ENCODE assay signal across 8 mouse cellular contexts in the genomic region with DNA sequence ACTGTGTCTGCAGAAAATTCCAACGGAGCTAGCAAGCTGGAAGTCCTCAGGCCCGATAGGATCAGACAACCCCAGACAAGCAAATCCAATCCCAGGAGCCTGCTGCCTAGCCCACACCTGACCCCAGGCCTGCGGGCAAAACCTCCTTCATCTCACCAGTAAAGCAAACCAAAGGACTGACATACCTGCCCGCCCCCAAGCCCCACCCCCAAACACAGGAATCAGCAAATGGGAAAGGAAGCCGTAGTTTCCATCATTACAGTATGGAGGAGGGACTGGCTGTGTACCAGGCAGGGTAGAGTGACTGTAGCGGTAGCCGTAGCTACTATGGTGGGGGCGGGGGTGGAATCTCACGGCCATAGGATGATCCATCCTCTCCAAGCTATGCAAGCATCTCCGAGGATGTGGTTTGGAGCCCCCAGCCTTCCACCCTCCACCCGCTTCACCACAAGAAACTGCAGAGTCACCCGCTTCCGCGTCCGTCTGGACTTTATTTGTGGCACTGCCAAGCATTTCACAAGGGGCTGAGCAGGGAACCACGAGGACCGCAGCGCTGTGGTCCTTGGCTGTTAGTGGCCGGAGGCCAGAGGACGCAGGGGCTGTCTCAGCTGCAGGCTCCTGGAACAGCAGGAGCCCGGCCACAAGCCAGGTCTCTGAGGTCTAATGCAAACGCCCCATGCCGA. TPM values are rescaled to one million over a fixed set of nuclear protein-coding genes. Genes with fewer than 3 reads are reported as not detected.
DNase-seq lines count a peak whose midpoint lies in the region; ATAC-seq and TF ChIP-seq lines count a peak whose summit lies in the region.

No protein-coding gene starts in this region.

- H3K4me2 ChIP-seq in heart, embryonic 12.5 days, result peak overlapping the region; percentile 23; the same call in 1 of the 2 replicates
- no peak overlapping the region for H3K4me2 ChIP-seq in kidney, embryonic 15.5 days

- H3K9ac ChIP-seq in heart, embryonic 12.5 days, result peak overlapping the region; percentile 47; the same call in 1 of the 2 replicates
- no peak overlapping the region for H3K9ac ChIP-seq in kidney, embryonic 15.5 days

- H3K27me3 ChIP-seq in heart, embryonic 12.5 days (replicated peaks), result 0 out of 2 replicates have a peak, but pooled peaks cover 4% of the 10 kb centered on the region
- no peaks in the 10 kb centered on the region for H3K27me3 ChIP-seq in kidney, embryonic 15.5 days

- TF ChIP-seq CTCF in layer of hippocampus, adult 2 months (conservative IDR thresholded peaks at IDR 0.05), result no peak

- 0 out of 2 replicates have a peak overlapping the region, but pooled peaks have one; percentile 23 for H3K27ac ChIP-seq in layer of hippocampus, adult 2 months
- no peak overlapping the region for H3K27ac ChIP-seq in heart, embryonic 12.5 days (ENCODE audit: poor library complexity, severe bottlenecking)
- H3K27ac ChIP-seq in kidney, embryonic 15.5 days, result no peak overlapping the region

- peaks cover 33% of the 10 kb centered on the region for H3K4me1 ChIP-seq in heart, embryonic 12.5 days (replicated peaks)
- H3K4me1 ChIP-seq in kidney, embryonic 15.5 days, result peaks cover 38% of the 10 kb centered on the region

- H3K4me3 ChIP-seq in layer of hippocampus, adult 2 months, result no peak overlapping the region
- H3K4me3 ChIP-seq in heart, embryonic 12.5 days, result no peak overlapping the region
- no peak overlapping the region for H3K4me3 ChIP-seq in kidney, embryonic 15.5 days (replicated peaks)

- no peak for ATAC-seq in heart, embryonic 12.5 days (ENCODE audit: insufficient number of reproducible peaks, low FRiP score)
- ATAC-seq in kidney, embryonic 15.5 days (replicated peaks; ENCODE audit: low FRiP score), result no peak

- H3K36me3 ChIP-seq in heart, embryonic 12.5 days, result no peaks in the 10 kb centered on the region
- H3K36me3 ChIP-seq in kidney, embryonic 15.5 days, result no peaks in the 10 kb centered on the region

- 0 out of 2 replicates have a peak, but pooled peaks cover 7% of the 10 kb centered on the region for H3K9me3 ChIP-seq in heart, embryonic 12.5 days (replicated peaks)
- H3K9me3 ChIP-seq in kidney, embryonic 15.5 days (replicated peaks), result no peaks in the 10 kb centered on the region

- 22% methylated on average over 23 of the region's 23 CpGs for WGBS in heart, embryonic 12.5 days
- 41% methylated on average over 23 of the region's 23 CpGs for WGBS in kidney, embryonic 15.5 days

- DNase-seq in layer of hippocampus, adult 2 months (ENCODE audit: low spot score in 2 of 2), result peak in 1 of 2 experiments; percentile 29
- no peak for DNase-seq in layer of hippocampus, adult 9-10 months (ENCODE audit: low spot score)
- DNase-seq in adrenal gland, postnatal 14 days, result peak; percentile 64
- peak; percentile 78 to 84 for DNase-seq in lung, adult 18-20 months
- peak; percentile 57 for DNase-seq in right cerebral cortex, postnatal 25 days
- no peak for DNase-seq in frontal cortex, postnatal 25 days (ENCODE audit: low spot score in 2 of 2)

RNA-seq across cellular contexts. Expression of a gene that starts 4.4 kb away (rescaled TPM):
- 100 to 1,000 TPM; 285 to 307 TPM for total RNA-seq in layer of hippocampus, adult 2 months (2021)
- 165 and 192 TPM in 2 replicates for total RNA-seq in adrenal gland, postnatal 14 days (2021)
- 17.0 and 18.6 TPM in 2 replicates for polyA plus RNA-seq in heart, embryonic 12.5 days (2016; fragmentation: Nextera tagmentation; extraction: Ambion mirVana)
- polyA plus RNA-seq in kidney, embryonic 15.5 days (2015; fragmentation: Nextera tagmentation; extraction: Ambion mirVana), result 27.5 and 28.8 TPM in 2 replicates

Comparison
In these comparisons a context has a peak if more than half of its experiments do, and no peak if none do; other contexts are left out.
1. DNase-seq: peak in adrenal gland, postnatal 14 days (single experiment), lung, adult 18-20 months (2 of 2) and right cerebral cortex, postnatal 25 days (single experiment); none in layer of hippocampus, adult 9-10 months (single experiment) and frontal cortex, postnatal 25 days (0 of 2).